Mouse (Mus musculus) gastrocnemius, postnatal 36 days (tissue): Measurements from ENCODE around the gene Phactr3. TPM values are rescaled to one million over a fixed set of nuclear protein-coding genes. Genes with fewer than 3 reads are reported as not detected.
"Not testable (repeated sequence)": the region's sequence is repeated elsewhere in the genome, so short reads cannot be mapped to it uniquely, and the experiment has no call there.

Experiments
- DNase-seq, 2 experiments: peaks; one replicate each; pipeline ENCODE4 v3.0.0; 2022
- intact Hi-C: fragments of 180-260 bp; cut with DNase I; formaldehyde crosslinking; loops from one replicate; pipeline ENCODE4 v1.15.1; 2025
- total RNA-seq, 2 experiments: library from RNA; stranded (reverse); gene quantifications; 2 replicates each; pipeline ENCODE4 v1.2.3; 2021

Phactr3 gene
- total RNA-seq, 2 experiments from 2014 or later, result not detected

DNA sequence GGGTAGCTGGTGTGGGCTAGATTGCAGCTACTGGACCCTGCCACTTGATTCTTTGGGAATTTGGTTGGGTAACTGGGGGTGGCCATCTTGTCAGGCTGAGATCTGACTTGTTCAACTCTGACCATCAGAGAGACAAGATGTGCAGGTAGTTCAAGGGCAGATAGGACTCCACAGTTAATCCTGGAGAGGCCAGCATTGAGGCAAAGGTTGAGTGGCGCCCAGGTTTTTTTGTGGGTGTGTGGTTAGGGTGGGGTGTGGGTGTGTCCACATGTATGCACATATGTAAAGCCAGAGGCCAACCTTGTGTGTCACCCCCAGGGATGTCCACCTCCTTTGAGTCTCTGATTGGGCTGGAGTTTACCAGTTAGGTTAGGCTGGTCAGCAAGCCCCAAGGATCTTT is 197.5 kb downstream of the Phactr3 start:
- intact Hi-C loops, result no loop called here
- DNase-seq, result peak in 1 of 2 experiments; percentile 7

DNA sequence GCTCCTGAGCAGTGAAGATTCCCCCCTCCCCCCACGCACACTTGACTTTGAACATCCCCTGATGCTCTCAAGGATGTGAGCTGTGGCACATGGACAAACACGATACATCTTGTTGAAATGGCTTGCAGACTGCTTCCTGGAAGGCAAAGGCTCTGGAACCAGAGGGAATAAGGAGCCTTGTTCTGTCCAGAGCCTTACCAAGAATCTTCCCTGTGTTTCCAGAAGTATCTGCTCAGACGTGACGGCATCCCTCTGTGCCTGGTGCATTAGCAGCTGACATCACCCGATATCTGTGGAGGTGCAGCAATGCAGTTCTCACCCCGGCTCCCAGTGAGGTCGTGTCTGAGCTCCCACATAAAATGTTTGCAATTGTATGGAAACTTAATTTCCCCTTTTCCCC is 201.0 kb downstream of the Phactr3 start:
- no peak for DNase-seq
- intact Hi-C loops, result no loop called here

DNA sequence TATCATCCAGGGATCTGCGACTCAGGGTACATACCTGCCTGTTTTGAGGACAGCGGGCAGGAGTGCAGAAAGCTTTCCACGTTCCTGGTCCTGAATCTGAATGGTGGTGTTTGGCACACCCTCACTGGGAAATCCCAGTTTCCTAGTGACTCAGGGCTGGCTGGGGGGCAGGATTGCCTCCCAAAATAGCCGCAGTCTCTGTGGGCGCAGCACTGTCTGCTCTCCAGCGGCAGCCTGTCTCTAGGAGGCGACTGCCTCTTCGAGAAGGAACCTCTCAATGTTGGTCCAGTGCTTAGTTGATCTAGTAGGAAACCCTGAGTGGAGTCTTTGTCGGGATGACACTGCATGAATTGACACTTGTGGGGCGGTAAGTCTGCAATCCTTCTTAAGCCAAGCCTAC is 202.5 kb downstream of the Phactr3 start:
- DNase-seq, result no peak
- intact Hi-C loops, result no loop called here

DNA sequence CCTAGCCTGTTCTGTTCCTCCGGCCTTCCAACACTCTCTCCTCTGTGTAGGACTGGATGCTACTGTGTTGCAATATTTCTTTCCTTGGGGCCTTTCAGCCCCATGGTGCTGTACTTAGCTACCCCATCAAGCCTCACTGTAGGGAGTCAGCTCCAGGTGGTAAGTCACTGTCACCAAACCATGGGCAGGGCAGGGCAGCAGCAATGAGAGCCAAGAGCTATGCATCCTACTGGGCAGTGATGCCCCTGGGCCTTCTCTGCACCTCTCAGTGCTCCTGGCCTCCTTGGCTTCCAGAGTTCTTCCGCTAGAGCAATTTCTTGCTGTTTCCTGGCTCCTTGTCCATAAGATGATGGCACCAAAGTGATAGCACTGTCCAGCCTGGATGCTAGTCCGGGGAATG is 205.6 kb downstream of the Phactr3 start:
- no peak for DNase-seq
- intact Hi-C loops, result no loop called here

DNA sequence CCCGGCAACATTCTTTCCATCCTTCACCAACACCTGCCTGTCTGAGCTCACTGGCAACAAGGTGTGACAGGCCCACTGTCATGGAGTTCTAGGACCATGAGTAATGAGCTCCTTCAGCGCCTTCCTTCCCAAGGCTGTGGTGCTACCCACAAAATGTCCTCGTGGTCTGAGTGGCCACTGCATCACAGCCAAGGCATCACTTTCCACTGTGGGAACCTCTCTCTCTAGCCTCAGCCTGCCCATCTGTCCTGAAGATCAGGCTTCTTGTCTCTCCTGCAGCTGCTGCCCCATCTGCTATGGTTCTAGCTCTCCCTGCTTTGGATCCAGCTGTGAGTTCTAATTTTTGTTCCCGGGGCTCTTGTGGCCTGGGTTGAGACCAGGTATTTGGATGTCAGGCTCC is 206.0 kb downstream of the Phactr3 start:
- intact Hi-C loops, result no loop called here
- no peak for DNase-seq

DNA sequence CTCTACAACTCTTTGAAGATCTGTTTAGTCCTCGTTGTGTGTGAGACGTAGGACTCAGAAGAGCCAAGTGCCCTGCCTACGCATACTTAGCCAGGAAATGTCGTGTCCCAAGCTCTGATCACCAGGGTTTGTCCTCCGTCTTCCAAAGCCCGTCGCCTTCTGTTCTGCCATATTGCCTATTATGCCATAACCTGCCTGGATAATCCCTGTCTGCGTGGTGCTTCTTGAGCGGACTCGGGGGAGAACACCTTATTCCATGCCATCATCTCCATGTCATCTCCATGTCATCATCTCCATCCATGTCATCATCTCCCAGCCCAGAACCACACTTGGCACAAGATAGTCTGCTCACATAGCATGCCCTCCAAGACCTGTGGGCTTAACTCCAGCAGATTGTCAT is 207.3 kb downstream of the Phactr3 start:
- DNase-seq, result no peak
- intact Hi-C loops, result no loop called here

DNA sequence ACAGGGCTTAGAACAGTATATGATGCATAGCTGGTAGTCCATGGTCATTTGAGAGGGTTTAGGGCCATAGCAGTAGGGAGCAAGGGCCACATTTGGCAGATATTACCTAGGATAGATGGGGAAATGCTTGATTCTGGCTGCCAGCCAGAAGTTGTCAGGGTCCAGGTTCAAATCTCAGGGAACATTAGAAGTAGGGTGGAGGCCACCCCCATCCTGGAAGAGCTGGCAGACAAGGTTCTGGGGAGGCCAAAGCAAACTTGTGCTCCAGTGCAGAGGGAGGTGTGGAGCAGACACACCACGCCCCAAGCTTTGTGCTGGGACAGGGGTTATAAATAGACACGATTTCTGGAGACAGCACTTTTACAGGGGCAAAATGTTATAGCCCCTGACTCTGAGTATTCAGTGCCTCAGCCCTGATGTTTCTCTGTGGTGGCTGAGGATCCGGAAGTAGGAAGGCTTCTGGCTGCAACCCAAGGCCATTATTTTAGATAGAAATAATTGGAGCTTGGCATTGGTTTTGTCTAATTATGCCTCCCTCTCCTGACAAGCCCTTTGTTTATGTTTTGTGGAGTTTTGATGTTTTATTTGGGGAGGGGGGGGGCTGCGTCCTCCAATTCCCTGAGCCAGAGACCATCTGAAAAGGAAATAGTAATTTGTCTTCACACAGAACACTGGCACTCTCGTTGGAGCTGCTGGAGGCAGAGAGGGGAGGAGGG is 208.1 kb downstream of the Phactr3 start:
- intact Hi-C loops, result no loop called here
- no peak for DNase-seq

DNA sequence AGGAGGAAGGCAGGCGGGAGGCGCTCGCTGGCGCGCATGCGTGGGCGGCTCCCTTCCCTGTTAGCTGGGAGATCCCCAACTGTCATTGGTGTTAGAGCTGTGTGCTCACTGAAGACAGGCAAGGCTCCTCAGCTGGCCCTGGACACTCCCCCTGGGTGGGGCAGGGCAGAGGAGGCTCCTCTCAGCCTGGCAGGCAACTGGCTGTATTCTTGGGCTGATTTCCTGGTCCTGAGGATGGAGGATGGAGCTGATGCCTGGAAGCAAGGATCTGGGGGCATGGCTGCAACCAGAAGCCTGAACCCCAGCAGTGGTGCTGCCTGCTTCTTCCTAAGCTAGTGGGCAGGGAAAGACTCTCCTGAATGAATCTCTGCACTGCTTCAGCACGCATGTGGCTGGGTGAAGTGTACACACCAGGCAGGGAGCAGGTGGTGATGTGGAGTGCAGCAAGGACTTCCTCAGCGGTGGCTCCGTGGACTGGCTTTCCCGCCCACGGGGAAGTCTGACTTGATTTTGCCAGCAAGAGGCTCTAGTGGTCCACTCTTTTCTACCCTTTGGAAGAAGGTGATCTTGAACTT is 208.8 kb downstream of the Phactr3 start:
- DNase-seq, result peak; percentile 25 to 30
- intact Hi-C loops, result no loop called here

DNA sequence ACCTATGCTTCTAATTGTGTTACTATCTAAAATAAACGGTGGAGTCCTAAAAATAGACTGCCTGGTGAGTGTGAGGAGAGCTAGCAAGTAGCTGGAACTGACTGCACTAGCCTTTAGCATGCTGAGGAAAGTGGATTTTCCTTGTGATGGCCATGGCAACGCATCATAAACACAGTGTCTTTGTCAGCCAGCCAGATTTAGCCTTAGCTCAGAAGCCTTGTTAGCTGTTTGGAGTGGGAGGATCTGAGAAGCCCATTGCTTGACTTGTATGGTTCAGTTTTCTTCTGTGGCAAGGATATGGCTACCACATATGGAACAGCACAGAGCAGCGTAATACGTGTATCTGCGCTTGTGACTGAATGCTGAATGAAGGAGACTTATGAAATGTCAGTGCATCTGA is 210.8 kb downstream of the Phactr3 start:
- no peak for DNase-seq

DNA sequence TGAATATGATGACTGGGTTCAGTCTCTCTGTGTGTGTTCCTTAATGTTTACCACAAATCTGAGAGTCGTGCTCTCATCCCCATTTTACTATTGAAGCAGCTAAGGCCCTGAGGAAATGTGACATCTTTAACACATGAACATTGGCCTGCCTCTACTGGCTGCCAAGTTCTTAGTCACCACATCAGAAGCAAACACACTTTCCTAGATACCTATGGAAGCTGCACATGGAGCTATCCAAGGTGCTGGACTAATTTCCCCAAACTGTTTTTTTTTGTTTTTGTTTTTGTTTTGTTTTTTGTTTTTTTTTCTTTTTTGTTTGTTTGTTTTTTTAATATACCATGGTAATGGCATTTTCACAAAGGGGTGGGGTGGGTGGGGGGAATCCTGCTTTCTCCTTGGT is 211.2 kb downstream of the Phactr3 start:
- no peak for DNase-seq
- intact Hi-C loops, result no loop called here

More for the DNA sequence above, 210.8 kb downstream of the Phactr3 start:
- intact Hi-C loops, result no loop called here

DNA sequence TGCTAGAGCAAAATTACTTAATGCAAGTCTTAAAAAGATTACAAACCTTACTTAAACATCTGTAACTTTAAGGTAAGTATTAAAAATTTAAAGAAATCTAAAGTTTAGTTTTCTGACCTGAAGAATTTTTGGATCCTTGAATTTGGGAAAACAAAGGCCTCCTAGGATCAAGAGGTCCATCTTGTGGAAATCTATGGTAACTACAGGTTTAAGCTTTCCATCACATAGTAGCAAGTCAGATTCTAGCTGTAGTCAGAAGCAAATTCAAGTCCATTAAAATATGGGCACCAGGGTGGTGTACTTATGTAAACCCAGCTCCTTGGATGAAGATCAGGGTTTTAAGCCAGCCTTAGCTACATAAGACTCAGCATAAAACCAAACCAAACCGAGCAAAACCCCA is 219.1 kb downstream of the Phactr3 start:
- intact Hi-C loops, result loop anchor here (5.0 kb wide), 1 partner anchor 51 kb away; no protein-coding TSS in a partner anchor
- DNase-seq, result no peak

DNA sequence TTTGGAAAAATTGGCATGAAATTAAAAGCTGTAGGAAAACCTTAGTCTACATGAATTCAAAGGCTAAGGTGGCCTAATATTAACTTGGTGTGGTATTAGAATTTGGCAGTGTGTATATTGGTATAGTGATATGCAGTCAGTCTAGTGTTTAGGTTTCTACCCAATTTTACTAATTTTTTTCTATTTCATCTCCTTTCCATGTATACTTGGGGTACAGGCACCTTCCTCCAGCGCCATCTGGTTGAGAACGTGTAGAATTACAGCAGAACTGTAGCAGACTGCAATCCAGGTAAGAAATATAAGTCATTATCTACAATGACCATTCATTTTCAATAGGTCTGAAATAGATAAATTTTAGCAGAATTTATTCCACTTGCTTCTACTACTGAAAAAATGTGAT is 220.3 kb downstream of the Phactr3 start:
- intact Hi-C loops, result loop anchor here (5.0 kb wide), 1 partner anchor 52 kb away; no protein-coding TSS in a partner anchor
- DNase-seq, result no peak

DNA sequence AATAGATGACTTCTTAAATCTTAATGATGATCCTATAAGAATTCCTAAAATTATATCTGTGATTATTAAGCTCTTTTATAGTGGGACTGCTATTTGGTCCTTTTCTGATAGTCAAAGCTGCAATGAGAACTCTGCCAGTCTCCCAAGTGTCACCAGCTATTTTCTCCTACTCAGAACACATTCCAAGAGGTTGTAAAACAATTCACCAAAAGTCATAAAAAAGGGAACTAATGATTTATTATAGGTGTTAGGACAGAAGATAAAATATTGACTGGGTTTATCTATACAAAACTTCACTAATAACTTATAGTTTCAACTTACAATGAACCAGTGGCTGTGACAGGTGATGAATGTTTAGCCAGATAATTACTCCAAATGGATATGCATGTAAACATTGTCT is 223.3 kb downstream of the Phactr3 start:
- intact Hi-C loops, result not testable (repeated sequence)

DNA sequence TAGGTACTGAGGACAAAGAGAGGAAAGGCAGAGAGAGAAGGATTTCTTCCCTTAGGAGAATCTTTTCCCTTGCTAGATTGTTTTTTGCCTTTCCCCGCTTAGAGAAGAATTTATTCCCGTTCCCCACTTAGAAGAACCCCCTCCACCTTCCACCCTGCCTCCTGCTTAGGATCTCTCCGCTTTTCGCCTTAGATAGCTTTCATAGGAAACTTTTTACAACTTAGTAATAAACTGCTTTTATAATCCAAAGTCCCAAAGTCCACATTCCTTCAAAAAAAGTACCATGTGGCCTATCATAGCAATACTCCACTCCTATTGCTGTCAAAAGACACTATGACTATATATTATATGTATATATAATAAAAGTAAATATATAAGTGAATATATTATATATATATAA is 223.8 kb downstream of the Phactr3 start:
- DNase-seq, result no peak
- intact Hi-C loops, result no loop called here

More for the DNA sequence above, 223.3 kb downstream of the Phactr3 start:
- not testable (repeated sequence) for DNase-seq

Other genes starting within 250 kb of the Phactr3 start
- gene Gm14327, start 221.9 kb upstream of the Phactr3 start, total RNA-seq, result 1 to 10 TPM; 2.9 to 4.4 TPM
- under 1 TPM in 1 of 2 experiments, not detected in 1; 0.51 TPM for gene Zfp972, start 193.4 kb upstream of the Phactr3 start, total RNA-seq
- 10 to 100 TPM; 28.1 to 34.8 TPM for gene Gm14326, start 161.7 kb upstream of the Phactr3 start, total RNA-seq
- 10 to 100 TPM; 27.3 to 29.4 TPM for gene Zfp971, start 95.7 kb upstream of the Phactr3 start, total RNA-seq
- gene Zfp931, start 40.5 kb upstream of the Phactr3 start, total RNA-seq, result 1 to 10 TPM; 9.0 to 9.9 TPM